Mouse (Mus musculus) embryonic fibroblast, embryonic 13.5 days (primary cell): ENCODE measurements around the gene Gm11733. TPM values are rescaled to one million over a fixed set of nuclear protein-coding genes. Genes with fewer than 3 reads are reported as not detected.

Experiments used
- H3K27ac ChIP-seq: 2 replicates; pipeline ENCODE4 v1.5.1; 2012; ENCODE audit warnings: low read length, control low read depth, inconsistent platforms; ENCODE audit not compliant: insufficient read depth
- H3K4me1 ChIP-seq: 2 replicates; pipeline ENCODE4 v1.6.1; 2011; ENCODE audit warnings: low read length; ENCODE audit not compliant: control insufficient read depth, insufficient read depth
- H3K4me3 ChIP-seq: 2 replicates; pipeline ENCODE4 v1.5.1; 2011; ENCODE audit warnings: mild to moderate bottlenecking, control low read depth, low read length; ENCODE audit not compliant: insufficient read depth
- CTCF ChIP-seq: IDR thresholded peaks from 2 replicates; pipeline ENCODE4 v1.5.1; 2011; ENCODE audit warnings: mild to moderate bottlenecking, control low read depth, low read length, moderate library complexity, borderline replicate concordance; ENCODE audit not compliant: insufficient read depth
- POLR2A ChIP-seq: IDR thresholded peaks from 2 replicates; pipeline ENCODE4 v1.6.1; 2011; ENCODE audit warnings: low read depth, mild to moderate bottlenecking, control low read depth, low read length, moderate library complexity
- polyA plus RNA-seq: library from polyadenylated mRNA; stranded (reverse); fragments of >200 nt; gene quantifications from 2 replicates; pipeline ENCODE4 v1.2.4, GENCODE M21; 2011; ENCODE audit warnings: low read depth; ENCODE audit not compliant: missing spikeins, insufficient read length

The Gm11733 gene
- polyA plus RNA-seq, 1 experiment = not detected

GRCm38 (mm10) chr11:117496812-117497211, 12.6 kb downstream of the Gm11733 start:
- no peaks in the 10 kb centered on the region for H3K4me1 ChIP-seq
- no peak for TF ChIP-seq CTCF
- TF ChIP-seq POLR2A = no peak
- no peak overlapping the region for H3K4me3 ChIP-seq

DNA sequence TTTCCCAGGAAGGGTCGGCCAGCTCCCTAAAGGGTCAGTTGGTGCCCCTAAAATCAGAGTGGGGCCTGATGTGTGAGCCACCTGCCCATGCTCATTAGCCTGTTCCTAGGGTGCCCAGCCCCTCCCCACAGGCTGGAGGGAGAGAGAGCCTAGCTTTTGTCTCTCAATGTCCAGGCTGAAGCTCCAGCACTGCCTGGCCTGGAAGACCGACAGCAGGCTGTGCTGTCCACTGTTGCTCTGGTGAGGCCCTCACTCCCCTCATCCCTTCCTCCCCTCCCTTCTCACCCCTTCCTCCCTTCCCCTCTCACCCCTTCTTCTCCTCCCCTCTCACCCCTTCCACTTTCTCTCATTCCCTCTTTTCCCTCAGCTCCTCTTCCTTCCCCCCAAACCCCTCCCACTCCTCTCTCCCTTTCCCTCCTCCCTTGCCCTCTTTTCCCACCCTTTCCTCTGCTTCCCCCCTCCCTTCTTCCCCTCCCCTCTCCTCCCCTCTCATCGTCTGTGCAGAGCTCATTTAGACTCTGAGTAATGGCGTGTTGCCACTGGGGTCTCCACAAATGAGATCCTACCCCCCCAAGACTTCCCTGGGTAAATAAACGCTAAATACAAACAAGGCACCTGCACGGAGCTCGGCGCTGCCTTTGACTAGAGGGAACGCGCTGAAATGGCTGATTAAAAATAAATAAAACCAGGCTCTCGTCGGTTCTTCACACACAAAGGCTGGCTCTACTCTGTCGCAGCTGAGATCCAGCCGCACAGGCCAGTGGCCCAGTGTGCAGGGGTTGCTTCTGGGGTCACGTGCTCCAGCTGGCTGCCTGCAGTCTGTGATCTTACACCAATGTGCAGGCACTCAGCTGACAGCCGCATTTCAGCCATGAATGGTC, 13.3 kb downstream of the Gm11733 start:
- H3K4me1 ChIP-seq = no peaks in the 10 kb centered on the region
- no peak overlapping the region for H3K4me3 ChIP-seq
- no peak overlapping the region for H3K27ac ChIP-seq
- TF ChIP-seq POLR2A (no peak), CTCF (no peak)

More at GRCm38 (mm10) chr11:117496812-117497211, 12.6 kb downstream of the Gm11733 start:
- no peak overlapping the region for H3K27ac ChIP-seq

DNA sequence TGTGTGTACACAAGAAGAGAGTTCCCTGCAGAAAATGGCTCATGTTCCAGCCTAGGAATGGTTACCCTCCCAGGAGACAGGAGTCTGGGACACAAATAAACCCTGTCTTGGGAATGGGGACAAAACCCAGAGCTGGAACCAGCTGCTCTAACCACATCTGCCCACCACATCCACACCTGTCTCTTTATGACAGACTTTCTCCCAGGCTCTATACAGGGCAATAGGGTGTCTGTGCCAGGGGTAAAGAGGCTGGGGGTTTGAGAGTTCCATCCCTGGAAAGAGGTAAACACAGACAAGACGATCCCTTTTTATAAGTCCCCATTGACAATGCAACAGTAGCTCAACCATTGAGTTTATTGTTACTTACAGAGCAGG, 14.0 kb downstream of the Gm11733 start:
- TF ChIP-seq POLR2A (no peak), CTCF (no peak)
- Histone ChIP-seq H3K4me3 (no peak overlapping the region), H3K27ac (no peak overlapping the region), H3K4me1 (no peaks in the 10 kb centered on the region)

DNA sequence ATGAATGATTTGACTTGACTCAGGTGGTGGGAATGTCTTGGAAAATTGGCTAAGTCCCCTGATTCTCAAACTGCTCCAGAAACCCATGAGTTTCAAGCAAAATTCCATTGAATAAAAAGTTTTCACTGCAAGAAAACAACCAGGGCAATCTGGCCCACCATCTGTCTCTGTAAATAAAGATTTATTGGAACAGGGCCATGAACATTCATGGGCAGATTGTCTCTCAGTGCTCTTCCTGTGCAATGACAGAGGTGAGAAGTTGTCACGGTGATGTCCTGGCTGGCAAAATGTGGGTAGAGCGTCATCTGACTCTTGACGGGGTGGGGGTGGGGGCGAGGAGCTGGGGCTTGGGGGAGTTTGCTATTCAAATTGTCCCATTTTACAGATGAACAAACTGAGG, 24.8 kb downstream of the Gm11733 start:
- no peaks in the 10 kb centered on the region for H3K4me1 ChIP-seq
- TF ChIP-seq CTCF (no peak), POLR2A (no peak)
- H3K27ac ChIP-seq = no peak overlapping the region
- H3K4me3 ChIP-seq = no peak overlapping the region

DNA sequence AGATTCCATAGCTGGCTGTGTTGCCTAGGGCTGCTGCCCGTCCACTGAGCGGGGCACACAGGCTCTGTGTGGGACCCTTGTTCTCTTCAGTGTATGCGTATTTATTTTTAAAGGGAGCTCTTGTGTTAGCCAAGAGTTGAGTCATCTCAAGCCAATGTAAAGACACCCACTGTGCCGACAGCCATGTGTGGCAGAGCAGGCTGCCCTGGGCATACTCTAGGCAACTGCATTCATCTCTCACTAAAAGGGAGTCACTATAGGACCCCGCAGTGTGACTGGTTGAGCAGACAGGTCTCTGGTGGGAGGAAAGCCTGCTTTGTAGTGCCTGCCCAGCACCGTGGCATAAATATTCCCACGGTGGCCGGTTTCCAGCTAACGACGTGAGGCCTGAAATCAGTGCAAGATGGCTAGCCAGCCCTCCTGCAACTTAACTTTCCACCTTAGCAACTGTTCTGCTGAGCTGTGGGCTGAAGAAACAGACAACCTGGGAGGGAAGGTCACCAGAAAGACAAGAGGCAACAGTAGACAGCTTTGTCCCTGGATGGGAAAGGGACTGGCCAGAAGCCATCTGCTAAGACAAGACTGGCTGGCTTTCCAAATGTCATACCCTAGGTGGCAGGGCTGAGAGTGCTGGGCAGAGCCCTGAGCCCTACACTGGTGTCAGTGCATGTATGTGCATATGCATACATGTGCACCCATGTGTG, 31.7 kb downstream of the Gm11733 start:
- H3K4me3 ChIP-seq = no peak overlapping the region
- H3K27ac ChIP-seq = no peak overlapping the region
- H3K4me1 ChIP-seq = no peaks in the 10 kb centered on the region
- TF ChIP-seq CTCF = no peak
- no peak for TF ChIP-seq POLR2A

DNA sequence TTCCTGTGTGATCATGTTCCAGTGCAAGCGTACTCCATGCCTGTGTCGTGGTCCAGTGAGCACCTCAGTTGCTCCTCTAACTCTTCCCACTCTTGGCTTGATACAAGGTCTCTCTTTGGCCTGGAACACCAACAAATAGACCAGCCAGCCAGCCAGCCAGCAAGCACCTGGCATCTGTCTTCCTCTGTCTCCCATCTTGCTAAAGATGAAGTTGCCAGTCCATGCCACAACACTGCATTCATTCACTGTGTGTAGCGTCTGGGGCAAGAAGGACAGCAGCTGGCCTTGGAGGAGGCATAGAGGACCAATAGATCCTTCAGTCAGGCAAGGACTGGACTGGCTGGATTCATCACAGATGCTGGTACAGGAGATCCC, 32.2 kb downstream of the Gm11733 start:
- no peak overlapping the region for H3K4me3 ChIP-seq
- H3K4me1 ChIP-seq = no peaks in the 10 kb centered on the region
- TF ChIP-seq POLR2A = no peak
- no peak for TF ChIP-seq CTCF
- H3K27ac ChIP-seq = no peak overlapping the region

DNA sequence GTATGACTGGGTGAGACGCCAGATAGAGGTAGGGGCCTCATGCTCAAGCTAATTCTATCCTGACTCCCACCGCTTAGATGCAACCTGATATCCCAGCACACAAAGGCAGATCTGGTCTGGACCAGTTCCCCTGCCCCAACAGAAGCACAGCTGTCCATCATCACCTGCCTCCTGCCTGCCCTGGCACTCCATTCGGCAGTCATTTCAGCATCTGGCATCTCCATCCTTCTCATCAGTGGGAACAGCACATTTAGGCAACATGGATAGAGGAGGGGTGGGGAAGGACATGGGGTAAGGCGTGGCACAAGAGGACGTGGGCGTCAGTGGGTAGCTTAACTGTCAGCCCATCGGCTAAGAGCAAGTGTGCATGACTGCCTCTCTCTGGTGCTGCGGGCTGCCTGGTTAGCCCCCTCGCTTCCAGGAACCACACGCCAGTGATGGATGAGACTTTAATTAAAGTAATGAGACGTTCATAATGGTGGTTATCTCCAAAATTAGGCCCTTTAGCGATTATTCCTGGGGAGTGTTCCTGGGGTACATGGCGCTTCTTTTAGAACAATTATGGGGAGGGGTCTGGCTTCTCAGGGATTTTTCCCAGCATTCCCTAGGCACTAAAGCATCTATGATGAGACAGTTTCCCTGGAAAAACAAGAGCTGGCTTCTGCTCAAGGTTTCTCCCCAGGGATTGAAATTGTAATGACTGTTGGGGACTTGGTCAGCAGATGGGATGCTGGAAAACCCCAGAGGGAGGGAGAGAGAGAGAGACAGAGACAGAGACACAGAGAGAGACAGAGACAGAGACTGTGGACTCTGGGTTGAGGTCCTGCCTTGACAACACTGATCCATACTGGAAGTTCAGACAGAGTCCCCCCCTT, 38.0 kb downstream of the Gm11733 start:
- no peak overlapping the region for H3K27ac ChIP-seq
- H3K4me3 ChIP-seq = no peak overlapping the region
- no peaks in the 10 kb centered on the region for H3K4me1 ChIP-seq
- no peak for TF ChIP-seq CTCF
- TF ChIP-seq POLR2A = no peak

- Histone ChIP-seq H3K4me1 (no peaks in the 10 kb centered on the region), H3K27ac (no peak overlapping the region), H3K4me3 (no peak overlapping the region)
- TF ChIP-seq CTCF (no peak), POLR2A (no peak)
Measured at GRCm38 (mm10) chr11:117522879-117523519, 38.8 kb downstream of the Gm11733 start.
